ENCODE assay signal across 11 mouse cellular contexts in the genomic region with DNA sequence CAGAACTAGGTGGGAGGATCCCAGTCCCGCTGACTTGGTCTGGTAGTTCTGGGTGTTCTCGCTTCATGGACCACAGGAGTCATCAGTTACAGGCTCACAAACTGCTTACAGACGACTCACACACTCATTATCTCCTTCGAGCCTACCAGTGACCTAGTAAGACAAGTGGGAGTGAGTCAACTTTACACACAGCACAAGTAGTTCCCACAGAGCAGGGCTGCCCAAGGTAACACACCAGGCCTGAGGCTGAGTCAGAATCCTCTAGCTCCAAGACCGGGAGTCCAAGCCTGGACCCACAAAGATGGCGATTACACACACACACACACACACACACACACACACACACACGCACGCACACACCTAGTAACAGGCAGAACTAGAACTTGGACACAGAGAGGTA. TPM values are rescaled to one million over a fixed set of nuclear protein-coding genes. Genes with fewer than 3 reads are reported as not detected.
DNase-seq lines count a peak whose midpoint lies in the region; ATAC-seq lines count a peak whose summit lies in the region.
"Had no signal": no experiment of that assay in that cellular context is flagged by ENCODE, and none has a peak within 500 bp of the region (broad histone marks: within the 10 kb centered on the region; RNA-seq: fewer than 3 reads in every experiment).

No protein-coding gene starts in this region.

- peaks cover 5% of the 10 kb centered on the region for H3K36me3 ChIP-seq in neural tube, embryonic 11.5 days (ENCODE audit: control insufficient read depth, insufficient read depth, low read length)
- H3K36me3 ChIP-seq in forebrain, embryonic 11.5 days (ENCODE audit: control insufficient read depth, insufficient read depth, low read length): no peaks in the 10 kb centered on the region
- H3K36me3 ChIP-seq in limb, embryonic 12.5 days: peaks cover 28% of the 10 kb centered on the region
- H3K36me3 ChIP-seq in stomach, embryonic 16.5 days (ENCODE audit: control insufficient read depth, insufficient read depth, low read length): 0 out of 2 replicates have a peak, but pooled peaks cover 3% of the 10 kb centered on the region

- no peak overlapping the region for H3K27ac ChIP-seq in neural tube, embryonic 11.5 days (ENCODE audit: low read depth, low read length)
- no peak overlapping the region for H3K27ac ChIP-seq in forebrain, embryonic 11.5 days (ENCODE audit: low read depth, low read length)
- no peak overlapping the region for H3K27ac ChIP-seq in limb, embryonic 12.5 days
- no peak overlapping the region for H3K27ac ChIP-seq in stomach, embryonic 16.5 days (ENCODE audit: low read length)

- H3K4me3 ChIP-seq in neural tube, embryonic 11.5 days (ENCODE audit: low read depth, low read length): peak overlapping the region; percentile 66
- H3K4me3 ChIP-seq in forebrain, embryonic 11.5 days (ENCODE audit: low read depth, low read length): peak overlapping the region; percentile 65; the same call in 1 of the 2 replicates
- peak overlapping the region; percentile 66 for H3K4me3 ChIP-seq in limb, embryonic 12.5 days (replicated peaks)
- peak overlapping the region; percentile 82; the same call in 1 of the 2 replicates for H3K4me3 ChIP-seq in stomach, embryonic 16.5 days (replicated peaks; ENCODE audit: low read length)

- peaks cover 7% of the 10 kb centered on the region for H3K4me1 ChIP-seq in neural tube, embryonic 11.5 days (ENCODE audit: control insufficient read depth, insufficient read depth, low read length)
- peaks cover 13% of the 10 kb centered on the region; the same call in 1 of the 2 replicates for H3K4me1 ChIP-seq in forebrain, embryonic 11.5 days (replicated peaks; ENCODE audit: control insufficient read depth, insufficient read depth, low read length)
- H3K4me1 ChIP-seq in limb, embryonic 12.5 days (replicated peaks): peaks cover 19% of the 10 kb centered on the region
- H3K4me1 ChIP-seq in stomach, embryonic 16.5 days (ENCODE audit: control insufficient read depth, insufficient read depth, low read length): peaks cover 7% of the 10 kb centered on the region

- ATAC-seq in neural tube, embryonic 11.5 days (ENCODE audit: insufficient read depth, low FRiP score, low TSS enrichment): no peak
- ATAC-seq in forebrain, embryonic 11.5 days (replicated peaks; ENCODE audit: low FRiP score): no peak
- no peak for ATAC-seq in limb, embryonic 12.5 days (ENCODE audit: insufficient number of reproducible peaks, insufficient read depth, low FRiP score, low TSS enrichment, low read depth)
- no peak for ATAC-seq in stomach, embryonic 16.5 days (ENCODE audit: insufficient read depth, low FRiP score)

- H3K4me2 ChIP-seq in neural tube, embryonic 11.5 days (ENCODE audit: low read depth): peak overlapping the region; percentile 85
- peak overlapping the region; percentile 92 for H3K4me2 ChIP-seq in forebrain, embryonic 11.5 days (ENCODE audit: low read depth, low read length, severe bottlenecking)
- H3K4me2 ChIP-seq in limb, embryonic 12.5 days: peak overlapping the region; percentile 90
- H3K4me2 ChIP-seq in stomach, embryonic 16.5 days (ENCODE audit: low read depth, low read length): peak overlapping the region; percentile 87

- 0 out of 2 replicates have a peak overlapping the region, but pooled peaks have one; percentile 86 for H3K9ac ChIP-seq in neural tube, embryonic 11.5 days (ENCODE audit: low read length)
- H3K9ac ChIP-seq in forebrain, embryonic 11.5 days (ENCODE audit: low read length): no peak overlapping the region; the same call in 1 of the 2 replicates
- H3K9ac ChIP-seq in limb, embryonic 12.5 days (replicated peaks): peak overlapping the region; percentile 76; the same call in 1 of the 2 replicates
- H3K9ac ChIP-seq in stomach, embryonic 16.5 days (ENCODE audit: low read length): no peak overlapping the region

- H3K27me3 ChIP-seq in neural tube, embryonic 11.5 days (ENCODE audit: control insufficient read depth, insufficient read depth, low read length): no peaks in the 10 kb centered on the region
- no peaks in the 10 kb centered on the region for H3K27me3 ChIP-seq in forebrain, embryonic 11.5 days (ENCODE audit: control insufficient read depth, insufficient read depth, low read length)
- H3K27me3 ChIP-seq in limb, embryonic 12.5 days: no peaks in the 10 kb centered on the region
- H3K27me3 ChIP-seq in stomach, embryonic 16.5 days (ENCODE audit: control insufficient read depth, insufficient read depth, low read length): no peaks in the 10 kb centered on the region

- no peak for DNase-seq in neural tube, embryonic 11.5 days (ENCODE audit: low spot score)
- no peak for DNase-seq in neural tube, embryonic 10.5 days (ENCODE audit: extremely low spot score, low spot score)
- DNase-seq in forebrain, embryonic 11.5 days (ENCODE audit: low spot score): no peak
- no peak for DNase-seq in cerebellum, postnatal 25 days
- DNase-seq in thymus, postnatal 0 days (ENCODE audit: low spot score): no peak
- DNase-seq in heart, adult 18-20 months: no peak
- DNase-seq: kidney, postnatal 10 days had no signal

- WGBS in neural tube, embryonic 11.5 days: 87% methylated on average over 8 of the region's 8 CpGs
- 86% methylated on average over 8 of the region's 8 CpGs for WGBS in forebrain, embryonic 11.5 days
- WGBS in limb, embryonic 12.5 days: 87% methylated on average over 8 of the region's 8 CpGs
- 74% methylated on average over 8 of the region's 8 CpGs for WGBS in stomach, embryonic 16.5 days

- no peaks in the 10 kb centered on the region for H3K9me3 ChIP-seq in neural tube, embryonic 11.5 days (ENCODE audit: control insufficient read depth, low read length)
- no peaks in the 10 kb centered on the region for H3K9me3 ChIP-seq in forebrain, embryonic 11.5 days (ENCODE audit: control insufficient read depth, low read length)
- no peaks in the 10 kb centered on the region for H3K9me3 ChIP-seq in limb, embryonic 12.5 days
- H3K9me3 ChIP-seq in stomach, embryonic 16.5 days (replicated peaks; ENCODE audit: control insufficient read depth, low read length): no peaks in the 10 kb centered on the region

RNA-seq across cellular contexts. Expression of a gene that starts 14.5 kb away (rescaled TPM):
- 19.7 and 20.3 TPM in 2 replicates for polyA plus RNA-seq in neural tube, embryonic 11.5 days (2014; fragmentation: Nextera tagmentation; extraction: Ambion mirVana)
- 19.2 and 20.5 TPM in 2 replicates for polyA plus RNA-seq in forebrain, embryonic 11.5 days (2014; fragmentation: Nextera tagmentation; extraction: Ambion mirVana)
- 22.0 and 25.5 TPM in 2 replicates for polyA plus RNA-seq in limb, embryonic 12.5 days (2016; fragmentation: Nextera tagmentation; extraction: Ambion mirVana)
- polyA plus RNA-seq in stomach, embryonic 16.5 days (2015; fragmentation: Nextera tagmentation; extraction: Ambion mirVana): 11.5 and 11.8 TPM in 2 replicates
- 1.5 and 1.7 TPM in 2 replicates for polyA plus RNA-seq in thymus, postnatal 0 days (2015; fragmentation: Nextera tagmentation; extraction: Ambion mirVana)
- total RNA-seq in heart, adult 18-20 months (2021): 1 to 10 TPM; 2.2 to 3.1 TPM
- total RNA-seq: megakaryocyte-erythroid progenitor cell, adult 5-6 weeks had no signal

RNA-seq across cellular contexts. Expression of a gene that starts 15.9 kb away (rescaled TPM):
- 0.91 TPM in 1 of 2 replicates, not detected in the other for polyA plus RNA-seq in neural tube, embryonic 11.5 days (2014; fragmentation: Nextera tagmentation; extraction: Ambion mirVana)
- 0.16 and 0.27 TPM in 2 replicates for polyA plus RNA-seq in forebrain, embryonic 11.5 days (2014; fragmentation: Nextera tagmentation; extraction: Ambion mirVana)
- 0.37 and 0.45 TPM in 2 replicates for polyA plus RNA-seq in limb, embryonic 12.5 days (2016; fragmentation: Nextera tagmentation; extraction: Ambion mirVana)
- 0.15 TPM in 1 of 2 replicates, not detected in the other for polyA plus RNA-seq in stomach, embryonic 16.5 days (2015; fragmentation: Nextera tagmentation; extraction: Ambion mirVana)
- 0.05 and 0.08 TPM in 2 replicates for polyA plus RNA-seq in thymus, postnatal 0 days (2015; fragmentation: Nextera tagmentation; extraction: Ambion mirVana)
- not detected for total RNA-seq in heart, adult 18-20 months (2021)
- total RNA-seq: megakaryocyte-erythroid progenitor cell, adult 5-6 weeks had no signal
- polyA plus RNA-seq: small intestine, adult 2 months had no signal

RNA-seq across cellular contexts. Expression of a gene that starts 20.7 kb away (rescaled TPM):
- 23.4 and 24.3 TPM in 2 replicates for polyA plus RNA-seq in neural tube, embryonic 11.5 days (2014; fragmentation: Nextera tagmentation; extraction: Ambion mirVana)
- polyA plus RNA-seq in forebrain, embryonic 11.5 days (2014; fragmentation: Nextera tagmentation; extraction: Ambion mirVana): 28.1 and 29.9 TPM in 2 replicates
- 24.7 and 26.6 TPM in 2 replicates for polyA plus RNA-seq in limb, embryonic 12.5 days (2016; fragmentation: Nextera tagmentation; extraction: Ambion mirVana)
- polyA plus RNA-seq in stomach, embryonic 16.5 days (2015; fragmentation: Nextera tagmentation; extraction: Ambion mirVana): 15.1 and 17.2 TPM in 2 replicates
- 14.6 and 14.9 TPM in 2 replicates for polyA plus RNA-seq in thymus, postnatal 0 days (2015; fragmentation: Nextera tagmentation; extraction: Ambion mirVana)
- total RNA-seq in heart, adult 18-20 months (2021): 1 to 10 TPM; 6.2 to 7.3 TPM

Comparison
In these comparisons a context has a peak if more than half of its experiments do, and no peak if none do; other contexts are left out.
1. H3K9ac ChIP-seq: peak in neural tube, embryonic 11.5 days (single experiment) and limb, embryonic 12.5 days (single experiment); none in forebrain, embryonic 11.5 days (single experiment) and stomach, embryonic 16.5 days (single experiment).
2. Peak in every context shown above with its lines, with median percentiles within 50 percentile points of each other: H3K4me2 ChIP-seq and H3K4me3 ChIP-seq.